Mouse (Mus musculus): ENCODE results near the gene Tmbim6. TPM values are rescaled to one million over a fixed set of nuclear protein-coding genes. Genes with fewer than 3 reads are reported as not detected.

Tmbim6 gene
- polyA plus RNA-seq, 1 experiment from 2014 or later, result 233 TPM

GRCm38 (mm10) chr15:99358952-99359351 is 33.7 kb upstream of the Tmbim6 start:
- no peak for ATAC-seq (replicated peaks; ENCODE audit: insufficient number of reproducible peaks, low FRiP score, low TSS enrichment)
- no peaks in the 10 kb centered on the region for H3K9me3 ChIP-seq (replicated peaks; ENCODE audit: control insufficient read depth, low read length)
- H3K4me3 ChIP-seq (ENCODE audit: low read depth, low read length), result no peak overlapping the region
- no peak overlapping the region for H3K27ac ChIP-seq (ENCODE audit: low read depth, low read length)
- H3K4me2 ChIP-seq, result no peak overlapping the region
- no peaks in the 10 kb centered on the region for H3K36me3 ChIP-seq (ENCODE audit: control insufficient read depth, insufficient read depth, low read length)
- H3K27me3 ChIP-seq (ENCODE audit: control insufficient read depth, insufficient read depth, low read length), result no peaks in the 10 kb centered on the region
- WGBS (ENCODE audit: insufficient replicate concordance), result 80% methylated on average over 9 of the region's 9 CpGs
- peaks cover 18% of the 10 kb centered on the region for H3K4me1 ChIP-seq (ENCODE audit: control insufficient read depth, insufficient read depth, low read length)
- no peak overlapping the region for H3K9ac ChIP-seq (ENCODE audit: low read depth, low read length)

- Histone ChIP-seq H3K27me3 (ENCODE audit: control insufficient read depth, insufficient read depth, low read length) (no peaks in the 10 kb centered on the region), H3K36me3 (ENCODE audit: control insufficient read depth, insufficient read depth, low read length) (no peaks in the 10 kb centered on the region), H3K4me2 (no peak overlapping the region), H3K4me1 (ENCODE audit: control insufficient read depth, insufficient read depth, low read length) (peaks cover 20% of the 10 kb centered on the region), H3K9ac (ENCODE audit: low read depth, low read length) (no peak overlapping the region), H3K4me3 (ENCODE audit: low read depth, low read length) (no peak overlapping the region), H3K9me3 (replicated peaks; ENCODE audit: control insufficient read depth, low read length) (no peaks in the 10 kb centered on the region), H3K27ac (ENCODE audit: low read depth, low read length) (no peak overlapping the region)
- 64% methylated on average over 7 of the region's 7 CpGs for WGBS (ENCODE audit: insufficient replicate concordance)
- no peak for ATAC-seq (replicated peaks; ENCODE audit: insufficient number of reproducible peaks, low FRiP score, low TSS enrichment)
Measured at GRCm38 (mm10) chr15:99364022-99364530, 28.6 kb upstream of the Tmbim6 start.

GRCm38 (mm10) chr15:99364921-99365320 is 27.8 kb upstream of the Tmbim6 start:
- Histone ChIP-seq H3K36me3 (ENCODE audit: control insufficient read depth, insufficient read depth, low read length) (no peaks in the 10 kb centered on the region), H3K27ac (ENCODE audit: low read depth, low read length) (no peak overlapping the region), H3K4me2 (no peak overlapping the region), H3K4me1 (ENCODE audit: control insufficient read depth, insufficient read depth, low read length) (peaks cover 21% of the 10 kb centered on the region), H3K27me3 (ENCODE audit: control insufficient read depth, insufficient read depth, low read length) (no peaks in the 10 kb centered on the region), H3K9me3 (replicated peaks; ENCODE audit: control insufficient read depth, low read length) (no peaks in the 10 kb centered on the region), H3K4me3 (ENCODE audit: low read depth, low read length) (no peak overlapping the region), H3K9ac (ENCODE audit: low read depth, low read length) (no peak overlapping the region)
- ATAC-seq (replicated peaks; ENCODE audit: insufficient number of reproducible peaks, low FRiP score, low TSS enrichment), result no peak
- 62% methylated on average over 8 of the region's 8 CpGs for WGBS (ENCODE audit: insufficient replicate concordance)

- WGBS (ENCODE audit: insufficient replicate concordance), result 42% methylated on average over 4 of the region's 4 CpGs
- H3K9ac ChIP-seq (ENCODE audit: low read depth, low read length), result peak overlapping the region; percentile 89; the same call in 1 of the 2 replicates
- no peaks in the 10 kb centered on the region for H3K36me3 ChIP-seq (ENCODE audit: control insufficient read depth, insufficient read depth, low read length)
- H3K4me1 ChIP-seq (ENCODE audit: control insufficient read depth, insufficient read depth, low read length), result peaks cover 21% of the 10 kb centered on the region
- H3K4me3 ChIP-seq (ENCODE audit: low read depth, low read length), result peak overlapping the region; percentile 89
- no peak for ATAC-seq (replicated peaks; ENCODE audit: insufficient number of reproducible peaks, low FRiP score, low TSS enrichment)
- H3K9me3 ChIP-seq (replicated peaks; ENCODE audit: control insufficient read depth, low read length), result no peaks in the 10 kb centered on the region
- H3K27ac ChIP-seq (ENCODE audit: low read depth, low read length), result no peak overlapping the region
- H3K4me2 ChIP-seq, result peak overlapping the region; percentile 65
- H3K27me3 ChIP-seq (ENCODE audit: control insufficient read depth, insufficient read depth, low read length), result no peaks in the 10 kb centered on the region
Measured at GRCm38 (mm10) chr15:99368583-99369266, 24.0 kb upstream of the Tmbim6 start.

- no peaks in the 10 kb centered on the region for H3K36me3 ChIP-seq (ENCODE audit: control insufficient read depth, insufficient read depth, low read length)
- H3K9me3 ChIP-seq (replicated peaks; ENCODE audit: control insufficient read depth, low read length), result no peaks in the 10 kb centered on the region
- H3K27ac ChIP-seq (ENCODE audit: low read depth, low read length), result peak overlapping the region; percentile 91
- H3K9ac ChIP-seq (ENCODE audit: low read depth, low read length), result peak overlapping the region; percentile 89
- H3K4me3 ChIP-seq (ENCODE audit: low read depth, low read length), result peak overlapping the region; percentile 89
- WGBS (ENCODE audit: insufficient replicate concordance), result 3% methylated on average over 28 of the region's 39 CpGs
- H3K27me3 ChIP-seq (ENCODE audit: control insufficient read depth, insufficient read depth, low read length), result no peaks in the 10 kb centered on the region
- H3K4me1 ChIP-seq (ENCODE audit: control insufficient read depth, insufficient read depth, low read length), result peaks cover 17% of the 10 kb centered on the region
- peak; percentile 62 for ATAC-seq (replicated peaks; ENCODE audit: insufficient number of reproducible peaks, low FRiP score, low TSS enrichment)
- H3K4me2 ChIP-seq, result peak overlapping the region; percentile 65
Measured at GRCm38 (mm10) chr15:99369391-99370171, 23.1 kb upstream of the Tmbim6 start.

- peak within 1 kb of the TSS; percentile 91 for H3K27ac ChIP-seq (ENCODE audit: low read depth, low read length)
- H3K27me3 ChIP-seq (ENCODE audit: control insufficient read depth, insufficient read depth, low read length), result no peaks in the 10 kb centered on the region
- peak; percentile 91 for ATAC-seq (replicated peaks; ENCODE audit: insufficient number of reproducible peaks, low FRiP score, low TSS enrichment)
- under 1% methylated on average over 46 of the region's 48 CpGs for WGBS (ENCODE audit: insufficient replicate concordance)
- H3K36me3 ChIP-seq (ENCODE audit: control insufficient read depth, insufficient read depth, low read length), result no peaks in the 10 kb centered on the region
- peak within 1 kb of the TSS; percentile 89 for H3K4me3 ChIP-seq (ENCODE audit: low read depth, low read length)
- peak within 1 kb of the TSS; percentile 65 for H3K4me2 ChIP-seq
- H3K9ac ChIP-seq (ENCODE audit: low read depth, low read length), result peak within 1 kb of the TSS; percentile 89
- no peaks in the 10 kb centered on the region for H3K9me3 ChIP-seq (replicated peaks; ENCODE audit: control insufficient read depth, low read length)
- H3K4me1 ChIP-seq (ENCODE audit: control insufficient read depth, insufficient read depth, low read length), result peaks cover 12% of the 10 kb centered on the region
Measured at GRCm38 (mm10) chr15:99370259-99370691, 22.4 kb upstream of the Tmbim6 start, which contains the start of gene Fmnl3. Fmnl3 (minus strand) TSS chr15:99370482.

- no peak overlapping the region for H3K9ac ChIP-seq (ENCODE audit: low read depth, low read length)
- H3K4me3 ChIP-seq (ENCODE audit: low read depth, low read length), result no peak overlapping the region
- 81% methylated on average over 7 of the region's 7 CpGs for WGBS (ENCODE audit: insufficient replicate concordance)
- H3K4me1 ChIP-seq (ENCODE audit: control insufficient read depth, insufficient read depth, low read length), result peaks cover 12% of the 10 kb centered on the region
- H3K27me3 ChIP-seq (ENCODE audit: control insufficient read depth, insufficient read depth, low read length), result no peaks in the 10 kb centered on the region
- no peak overlapping the region for H3K4me2 ChIP-seq
- H3K9me3 ChIP-seq (replicated peaks; ENCODE audit: control insufficient read depth, low read length), result no peaks in the 10 kb centered on the region
- H3K27ac ChIP-seq (ENCODE audit: low read depth, low read length), result no peak overlapping the region
- ATAC-seq (replicated peaks; ENCODE audit: insufficient number of reproducible peaks, low FRiP score, low TSS enrichment), result no peak
- no peaks in the 10 kb centered on the region for H3K36me3 ChIP-seq (ENCODE audit: control insufficient read depth, insufficient read depth, low read length)
Measured at GRCm38 (mm10) chr15:99371526-99372340, 20.9 kb upstream of the Tmbim6 start.

- Histone ChIP-seq H3K36me3 (ENCODE audit: control insufficient read depth, insufficient read depth, low read length) (no peaks in the 10 kb centered on the region), H3K9me3 (replicated peaks; ENCODE audit: control insufficient read depth, low read length) (no peaks in the 10 kb centered on the region), H3K27me3 (ENCODE audit: control insufficient read depth, insufficient read depth, low read length) (no peaks in the 10 kb centered on the region), H3K4me2 (no peak overlapping the region), H3K27ac (ENCODE audit: low read depth, low read length) (no peak overlapping the region), H3K4me1 (ENCODE audit: control insufficient read depth, insufficient read depth, low read length) (peaks cover 12% of the 10 kb centered on the region), H3K9ac (ENCODE audit: low read depth, low read length) (no peak overlapping the region), H3K4me3 (ENCODE audit: low read depth, low read length) (no peak overlapping the region)
- no peak for ATAC-seq (replicated peaks; ENCODE audit: insufficient number of reproducible peaks, low FRiP score, low TSS enrichment)
- WGBS (ENCODE audit: insufficient replicate concordance), result 72% methylated on average over 9 of the region's 9 CpGs
Measured at GRCm38 (mm10) chr15:99372761-99373160, 19.9 kb upstream of the Tmbim6 start.
